Mouse (Mus musculus) embryonic fibroblast, embryonic 13.5 days (primary cell): ENCODE measurements around the gene Ercc1. TPM values are rescaled to one million over a fixed set of nuclear protein-coding genes. Genes with fewer than 3 reads are reported as not detected.

Source experiments
- H3K27ac ChIP-seq: 2 replicates; pipeline ENCODE4 v1.5.1; 2012; ENCODE audit warnings: low read length, control low read depth, inconsistent platforms; ENCODE audit not compliant: insufficient read depth
- H3K4me1 ChIP-seq: 2 replicates; pipeline ENCODE4 v1.6.1; 2011; ENCODE audit warnings: low read length; ENCODE audit not compliant: control insufficient read depth, insufficient read depth
- H3K4me3 ChIP-seq: 2 replicates; pipeline ENCODE4 v1.5.1; 2011; ENCODE audit warnings: mild to moderate bottlenecking, control low read depth, low read length; ENCODE audit not compliant: insufficient read depth
- CTCF ChIP-seq: IDR thresholded peaks from 2 replicates; pipeline ENCODE4 v1.5.1; 2011; ENCODE audit warnings: mild to moderate bottlenecking, control low read depth, low read length, moderate library complexity, borderline replicate concordance; ENCODE audit not compliant: insufficient read depth
- POLR2A ChIP-seq: IDR thresholded peaks from 2 replicates; pipeline ENCODE4 v1.6.1; 2011; ENCODE audit warnings: low read depth, mild to moderate bottlenecking, control low read depth, low read length, moderate library complexity
- polyA plus RNA-seq: library from polyadenylated mRNA; stranded (reverse); fragments of >200 nt; gene quantifications from 2 replicates; pipeline ENCODE4 v1.2.4, GENCODE M21; 2011; ENCODE audit warnings: low read depth; ENCODE audit not compliant: missing spikeins, insufficient read length

The Ercc1 gene
- polyA plus RNA-seq, 1 experiment = 44.9 TPM

- TF ChIP-seq POLR2A = no peak
- TF ChIP-seq CTCF = no peak
- H3K4me3 ChIP-seq = no peak overlapping the region
These were observed 23.9 kb upstream of the Ercc1 start for GRCm38 (mm10) chr7:19320637-19321036.

GRCm38 (mm10) chr7:19321464-19321863 is 23.1 kb upstream of the Ercc1 start:
- Histone ChIP-seq H3K27ac (no peak overlapping the region), H3K4me1 (peaks cover 10% of the 10 kb centered on the region), H3K4me3 (no peak overlapping the region)
- TF ChIP-seq POLR2A = no peak
- no peak for TF ChIP-seq CTCF

More at GRCm38 (mm10) chr7:19320637-19321036, 23.9 kb upstream of the Ercc1 start:
- Histone ChIP-seq H3K4me1 (peaks cover 10% of the 10 kb centered on the region), H3K27ac (no peak overlapping the region)

- H3K4me3 ChIP-seq = no peak overlapping the region
- no peak overlapping the region for H3K27ac ChIP-seq
- H3K4me1 ChIP-seq = peaks cover 7% of the 10 kb centered on the region; the same call in 1 of the 2 replicates
- TF ChIP-seq CTCF (no peak), POLR2A (no peak)
These were observed 22.1 kb upstream of the Ercc1 start for GRCm38 (mm10) chr7:19322489-19322888.

- Histone ChIP-seq H3K27ac (no peak overlapping the region), H3K4me1 (peaks cover 6% of the 10 kb centered on the region; the same call in 1 of the 2 replicates), H3K4me3 (no peak overlapping the region)
- TF ChIP-seq CTCF (no peak), POLR2A (no peak)
These were observed 20.4 kb upstream of the Ercc1 start for GRCm38 (mm10) chr7:19324221-19324620.

- no peak overlapping the region for H3K27ac ChIP-seq
- no peak overlapping the region for H3K4me3 ChIP-seq
- no peak for TF ChIP-seq POLR2A
- peaks cover 2% of the 10 kb centered on the region; the same call in 1 of the 2 replicates for H3K4me1 ChIP-seq
These were observed 19.0 kb upstream of the Ercc1 start for GRCm38 (mm10) chr7:19325262-19326199.

- TF ChIP-seq CTCF (no peak), POLR2A (no peak)
- peak overlapping the region; percentile 21; the same call in 1 of the 2 replicates for H3K27ac ChIP-seq
- H3K4me3 ChIP-seq = peak overlapping the region; percentile 33
- H3K4me1 ChIP-seq = peaks cover 2% of the 10 kb centered on the region; the same call in 1 of the 2 replicates
These were observed 18.2 kb upstream of the Ercc1 start for GRCm38 (mm10) chr7:19326359-19326758.

GRCm38 (mm10) chr7:19327128-19327527 is 17.4 kb upstream of the Ercc1 start:
- TF ChIP-seq CTCF (no peak), POLR2A (peak; percentile 58)
- Histone ChIP-seq H3K4me3 (peak overlapping the region; percentile 33), H3K4me1 (peaks cover 2% of the 10 kb centered on the region; the same call in 1 of the 2 replicates), H3K27ac (peak overlapping the region; percentile 21; the same call in 1 of the 2 replicates)

GRCm38 (mm10) chr7:19327782-19328181 is 16.8 kb upstream of the Ercc1 start:
- TF ChIP-seq POLR2A (no peak), CTCF (no peak)
- no peak overlapping the region for H3K27ac ChIP-seq
- no peak overlapping the region for H3K4me3 ChIP-seq
- peaks cover 2% of the 10 kb centered on the region; the same call in 1 of the 2 replicates for H3K4me1 ChIP-seq

GRCm38 (mm10) chr7:19328425-19328824 is 16.2 kb upstream of the Ercc1 start:
- peaks cover 2% of the 10 kb centered on the region; the same call in 1 of the 2 replicates for H3K4me1 ChIP-seq
- H3K27ac ChIP-seq = no peak overlapping the region
- TF ChIP-seq POLR2A = no peak
- no peak for TF ChIP-seq CTCF
- H3K4me3 ChIP-seq = no peak overlapping the region

- Histone ChIP-seq H3K27ac (no peak overlapping the region), H3K4me1 (no peaks in the 10 kb centered on the region), H3K4me3 (no peak overlapping the region)
- no peak for TF ChIP-seq CTCF
- no peak for TF ChIP-seq POLR2A
These were observed 12.7 kb upstream of the Ercc1 start for GRCm38 (mm10) chr7:19331910-19332309.
